Mouse (Mus musculus) spleen, adult 2 months (tissue): ENCODE results near the gene Tma16.

Experiments
- CTCF ChIP-seq: fragments of 200-500 bp; IDR thresholded peaks from 2 replicates; pipeline ENCODE4 v1.5.1; 2011; ENCODE audit warnings: mild to moderate bottlenecking, inconsistent platforms; ENCODE audit not compliant: insufficient read depth, insufficient read length, insufficient replicate concordance; ENCODE audit errors: extremely low read depth
- POLR2A ChIP-seq: fragments of 200-500 bp; IDR thresholded peaks from 2 replicates; pipeline ENCODE4 v1.6.1; 2011; ENCODE audit warnings: low read depth, low read length, inconsistent platforms

DNA sequence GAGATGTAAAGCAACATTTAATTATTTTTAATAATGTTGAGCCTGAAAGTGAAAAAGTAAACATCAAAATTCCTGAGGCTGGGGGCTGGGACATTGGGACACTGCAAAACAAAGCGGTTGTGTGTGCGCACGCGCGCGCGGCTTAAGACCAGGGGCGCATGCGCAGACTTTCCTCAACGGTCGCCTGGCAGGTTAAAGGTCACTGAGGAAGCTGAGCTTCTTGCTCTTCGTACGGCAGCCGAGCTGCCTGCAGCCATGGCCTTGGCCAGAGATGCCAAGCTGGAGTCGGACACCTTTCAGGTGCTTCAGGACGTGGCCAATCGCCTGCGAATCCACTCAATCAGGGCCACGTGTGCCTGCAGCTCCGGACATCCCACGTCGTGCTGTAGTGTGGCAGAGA lies 25.2 kb upstream of the Tma16 start, which contains the start of gene Tktl2:
- TF ChIP-seq CTCF, result no peak
- TF ChIP-seq POLR2A, result no peak
